Mouse (Mus musculus) MEL (cell line): ENCODE results near the gene Rhbdd2. TPM values are rescaled to one million over a fixed set of nuclear protein-coding genes. Genes with fewer than 3 reads are reported as not detected.

Source experiments
- DNase-seq: peaks from one replicate; pipeline ENCODE4 v3.0.0; 2011; ENCODE audit warnings: low read depth, low spot score
- H3K27ac ChIP-seq: 2 replicates; pipeline ENCODE4 v1.5.1; 2012; ENCODE audit warnings: low read depth, mild to moderate bottlenecking, control low read depth, low read length, moderate library complexity; ENCODE audit not compliant: control insufficient read depth
- H3K27me3 ChIP-seq, 2 experiments: fragments of 150-350 bp in 1 of 2; sonication (generic) in 1 of 2; 2 replicates each; pipeline ENCODE4 v1.6.1; 2012; ENCODE audit warnings: low read length in 2 of 2, mild to moderate bottlenecking in 2 of 2, improper control_type of control experiment in 1 of 2, moderate library complexity in 1 of 2; ENCODE audit not compliant: insufficient read depth in 2 of 2, control insufficient read depth in 1 of 2
- H3K36me3 ChIP-seq, 2 experiments: 2 replicates each; pipeline ENCODE4 v1.6.1; 2012 to 2014; ENCODE audit warnings: low read length in 2 of 2, improper control_type of control experiment in 1 of 2, inconsistent platforms in 1 of 2, mild to moderate bottlenecking in 1 of 2; ENCODE audit not compliant: insufficient read depth in 2 of 2, control insufficient read depth in 1 of 2
- H3K4me1 ChIP-seq, 2 experiments: fragments of 150-350 bp in 1 of 2; sonication (generic) in 1 of 2; 2 replicates each; pipeline ENCODE4 v1.6.1; 2012; ENCODE audit warnings: low read length in 2 of 2, improper control_type of control experiment in 1 of 2, mild to moderate bottlenecking in 1 of 2; ENCODE audit not compliant: insufficient read depth in 2 of 2, control insufficient read depth in 1 of 2
- H3K4me3 ChIP-seq, 2 experiments: fragments of 150-350 bp in 1 of 2; sonication (generic) in 1 of 2; 2 replicates each; pipeline ENCODE4 v1.5.1; 2012; ENCODE audit warnings: low read depth in 2 of 2, low read length in 2 of 2, mild to moderate bottlenecking in 2 of 2, moderate library complexity in 2 of 2, control low read depth in 1 of 2, improper control_type of control experiment in 1 of 2; ENCODE audit not compliant: control insufficient read depth in 1 of 2, insufficient read depth in 1 of 2
- H3K79me2 ChIP-seq: 2 replicates; pipeline ENCODE4 v1.6.1; 2012; ENCODE audit warnings: mild to moderate bottlenecking, low read length, moderate library complexity; ENCODE audit not compliant: control insufficient read depth, poor library complexity, insufficient read depth
- H3K9ac ChIP-seq: 2 replicates; pipeline ENCODE4 v1.6.1; 2012; ENCODE audit warnings: low read depth, mild to moderate bottlenecking, control low read depth, low read length, moderate library complexity; ENCODE audit not compliant: control insufficient read depth, poor library complexity, severe bottlenecking
- H3K9me3 ChIP-seq: fragments of 150-350 bp; sonication (generic); replicated peaks from 2 replicates; pipeline ENCODE4 v1.6.1; 2012; ENCODE audit warnings: mild to moderate bottlenecking, low read length, improper control_type of control experiment, moderate library complexity; ENCODE audit not compliant: insufficient read depth
- BHLHE40 ChIP-seq: IDR thresholded peaks from 2 replicates; pipeline ENCODE4 v1.6.1; 2012; ENCODE audit warnings: low read depth, mild to moderate bottlenecking, inconsistent platforms, low read length, improper control_type of control experiment, borderline replicate concordance
- CHD1 ChIP-seq: IDR thresholded peaks from 2 replicates; pipeline ENCODE4 v1.6.1; 2012; ENCODE audit warnings: low read depth, mild to moderate bottlenecking, inconsistent platforms, low read length, improper control_type of control experiment
- CTCF ChIP-seq, 3 experiments: IDR thresholded peaks in 2 of 3; conservative IDR thresholded peaks in 1 of 3; 2 replicates each; pipeline ENCODE4 v1.5.1; 2011 to 2012; ENCODE audit warnings: low read length in 3 of 3, low read depth in 2 of 3, mild to moderate bottlenecking in 2 of 3, improper control_type of control experiment in 1 of 3, inconsistent platforms in 1 of 3, mixed read lengths in 1 of 3, moderate library complexity in 1 of 3; ENCODE audit not compliant: control insufficient read depth in 1 of 3, insufficient read depth in 1 of 3, poor library complexity in 1 of 3, severe bottlenecking in 1 of 3
- E2F4 ChIP-seq: IDR thresholded peaks from 2 replicates; pipeline ENCODE4 v1.6.1; 2011; ENCODE audit warnings: low read depth, low read length, improper control_type of control experiment, borderline replicate concordance
- ELF1 ChIP-seq: IDR thresholded peaks from 2 replicates; pipeline ENCODE4 v1.6.1; 2014; ENCODE audit warnings: low read depth, mild to moderate bottlenecking, inconsistent platforms, low read length, improper control_type of control experiment, moderate library complexity
- EP300 ChIP-seq, 2 experiments: IDR thresholded peaks; 2 replicates each; pipeline ENCODE4 v1.6.1; 2011; ENCODE audit warnings: improper control_type of control experiment in 2 of 2, low read length in 2 of 2, low read depth in 1 of 2, mild to moderate bottlenecking in 1 of 2
- GATA1 ChIP-seq: IDR thresholded peaks from 2 replicates; pipeline ENCODE4 v1.6.1; 2011; ENCODE audit warnings: low read depth, low read length, improper control_type of control experiment
- HCFC1 ChIP-seq: IDR thresholded peaks from 2 replicates; pipeline ENCODE4 v1.6.1; 2012; ENCODE audit warnings: low read depth, mild to moderate bottlenecking, inconsistent platforms, low read length, improper control_type of control experiment, moderate library complexity
- JUND ChIP-seq: IDR thresholded peaks from 2 replicates; pipeline ENCODE4 v1.6.1; 2011; ENCODE audit warnings: low read depth, mild to moderate bottlenecking, improper control_type of control experiment, low read length
- KAT2A ChIP-seq: conservative IDR thresholded peaks from 2 replicates; pipeline ENCODE4 v1.6.1; 2012; ENCODE audit warnings: low read depth, low read length, improper control_type of control experiment, inconsistent platforms
- MAFK ChIP-seq: IDR thresholded peaks from 2 replicates; pipeline ENCODE4 v1.6.1; 2011; ENCODE audit warnings: low read depth, mild to moderate bottlenecking, low read length, improper control_type of control experiment, borderline replicate concordance
- MEF2A ChIP-seq: IDR thresholded peaks from 2 replicates; pipeline ENCODE4 v1.6.1; 2014; ENCODE audit warnings: low read depth, mild to moderate bottlenecking, inconsistent platforms, low read length, improper control_type of control experiment; ENCODE audit not compliant: poor library complexity, insufficient replicate concordance, severe bottlenecking; ENCODE audit errors: extremely low read depth
- MXI1 ChIP-seq: IDR thresholded peaks from 2 replicates; pipeline ENCODE4 v1.6.1; 2011; ENCODE audit warnings: mild to moderate bottlenecking, low read depth, low read length, improper control_type of control experiment
- MYB ChIP-seq: IDR thresholded peaks from 2 replicates; pipeline ENCODE4 v1.6.1; 2011; ENCODE audit warnings: mild to moderate bottlenecking, low read depth, low read length, improper control_type of control experiment
- MYC ChIP-seq: IDR thresholded peaks from 2 replicates; pipeline ENCODE4 v1.6.1; 2011; ENCODE audit warnings: low read depth, mild to moderate bottlenecking, low read length, improper control_type of control experiment, moderate library complexity
- NELFE ChIP-seq: IDR thresholded peaks from 2 replicates; pipeline ENCODE4 v1.6.1; 2011; ENCODE audit warnings: low read depth, low read length, improper control_type of control experiment
- NRF1 ChIP-seq: IDR thresholded peaks from 2 replicates; pipeline ENCODE4 v1.6.1; 2014; ENCODE audit warnings: low read depth, mild to moderate bottlenecking, inconsistent platforms, low read length, improper control_type of control experiment, moderate library complexity; ENCODE audit not compliant: poor library complexity, insufficient read depth, severe bottlenecking
- POLR2AphosphoS2 ChIP-seq: IDR thresholded peaks from 2 replicates; pipeline ENCODE4 v1.6.1; 2011; ENCODE audit warnings: low read length, improper control_type of control experiment
- RAD21 ChIP-seq: IDR thresholded peaks from 2 replicates; pipeline ENCODE4 v1.6.1; 2011; ENCODE audit warnings: mild to moderate bottlenecking, low read depth, low read length, improper control_type of control experiment
- RCOR1 ChIP-seq: IDR thresholded peaks from 2 replicates; pipeline ENCODE4 v1.6.1; 2012; ENCODE audit warnings: low read depth, mild to moderate bottlenecking, inconsistent platforms, low read length, improper control_type of control experiment
- SIN3A ChIP-seq: IDR thresholded peaks from 2 replicates; pipeline ENCODE4 v1.6.1; 2012; ENCODE audit warnings: low read length, improper control_type of control experiment, inconsistent platforms
- TAL1 ChIP-seq: IDR thresholded peaks from 2 replicates; pipeline ENCODE4 v1.6.1; 2012; ENCODE audit warnings: mild to moderate bottlenecking, inconsistent platforms, low read length, moderate library complexity, mixed read lengths
- TBP ChIP-seq: IDR thresholded peaks from 2 replicates; pipeline ENCODE4 v1.8.0; 2011; ENCODE audit warnings: low read depth, low read length, improper control_type of control experiment
- USF2 ChIP-seq, 2 experiments: IDR thresholded peaks; 2 replicates each; pipeline ENCODE4 v1.6.1; 2011 to 2012; ENCODE audit warnings: improper control_type of control experiment in 2 of 2, low read length in 2 of 2, borderline replicate concordance in 1 of 2, inconsistent platforms in 1 of 2, low read depth in 1 of 2, mild to moderate bottlenecking in 1 of 2; ENCODE audit not compliant: insufficient read depth in 1 of 2
- ZC3H11A ChIP-seq: IDR thresholded peaks from 2 replicates; pipeline ENCODE4 v1.6.1; 2012; ENCODE audit warnings: low read depth, mild to moderate bottlenecking, inconsistent platforms, low read length, improper control_type of control experiment
- ZMIZ1 ChIP-seq: IDR thresholded peaks from 2 replicates; pipeline ENCODE4 v1.6.1; 2012; ENCODE audit warnings: low read depth, mild to moderate bottlenecking, inconsistent platforms, low read length, improper control_type of control experiment, moderate library complexity
- polyA plus RNA-seq, 2 experiments: library from polyadenylated mRNA; stranded (reverse) in 1 of 2; unstranded in 1 of 2; fragments of >175 nt in 1 of 2; fragments of >200 nt in 1 of 2; gene quantifications; 2 replicates each; pipeline versions ENCODE4 v1.2.1 to v1.2.4; 2012; ENCODE audit warnings: low replicate concordance in 2 of 2, low read depth in 1 of 2; ENCODE audit not compliant: insufficient read length in 2 of 2, insufficient read depth in 1 of 2, missing spikeins in 1 of 2
- total RNA-seq: library from RNA; depleted of rRNA; stranded (reverse); fragments of 300-350 nt; gene quantifications from 2 replicates; pipeline ENCODE4 v1.2.3, GENCODE M21; 2012

Gene Rhbdd2
- total and polyA plus RNA-seq, 3 experiments, result 4.9 to 29.1 TPM; not detected in 1

- no peaks in the 10 kb centered on the region for H3K79me2 ChIP-seq
- H3K36me3 ChIP-seq, result peaks cover 0 to 1% of the 10 kb centered on the region in 2 experiments; a peak in 1 of 4 replicates
- H3K9me3 ChIP-seq, result no peaks in the 10 kb centered on the region
- no peak overlapping the region for H3K27ac ChIP-seq
- no peak overlapping the region for H3K4me3 ChIP-seq
- no peak for TF ChIP-seq MAFK
- no peak for TF ChIP-seq RCOR1
- no peak for TF ChIP-seq E2F4
- no peak for TF ChIP-seq CTCF (IDR thresholded peaks at IDR 0.05 in 2 of 3, conservative IDR thresholded peaks at IDR 0.05 in 1 of 3; ENCODE audit: control insufficient read depth in 1 of 3, insufficient read depth in 1 of 3, low read depth in 2 of 3, low read length in 3 of 3, poor library complexity in 1 of 3, severe bottlenecking in 1 of 3)
- no peak for TF ChIP-seq MYB
- TF ChIP-seq ZMIZ1, result no peak
- no peak for TF ChIP-seq NRF1
- TF ChIP-seq NELFE, result no peak
- no peak for TF ChIP-seq ZC3H11A
- no peak for TF ChIP-seq TBP
- no peak for TF ChIP-seq SIN3A
- no peak for TF ChIP-seq KAT2A
- TF ChIP-seq MXI1, result no peak
- no peak for TF ChIP-seq TAL1
- TF ChIP-seq EP300 (IDR thresholded peaks at IDR 0.05; ENCODE audit: low read depth in 1 of 2, low read length in 2 of 2), result no peak
- TF ChIP-seq POLR2AphosphoS2, result no peak
- no peak for TF ChIP-seq RAD21
- no peak for TF ChIP-seq MYC
- DNase-seq, result no peak
- H3K4me1 ChIP-seq, result peaks cover 0 to 13% of the 10 kb centered on the region in 2 experiments; a peak in 1 of 4 replicates
- H3K9ac ChIP-seq, result no peak overlapping the region
- H3K27me3 ChIP-seq, result no peaks in the 10 kb centered on the region
Observed at GRCm38 (mm10) chr5:135680967-135681545, 48.6 kb downstream of the Rhbdd2 start.

- H3K27ac ChIP-seq, result no peak overlapping the region
- no peak for DNase-seq
- H3K4me3 ChIP-seq, result no peak overlapping the region
- TF ChIP-seq CTCF (IDR thresholded peaks at IDR 0.05 in 2 of 3, conservative IDR thresholded peaks at IDR 0.05 in 1 of 3; ENCODE audit: control insufficient read depth in 1 of 3, insufficient read depth in 1 of 3, low read depth in 2 of 3, low read length in 3 of 3, poor library complexity in 1 of 3, severe bottlenecking in 1 of 3) (no peak), MAFK (no peak), ZMIZ1 (no peak), ZC3H11A (no peak), JUND (no peak), ELF1 (no peak), GATA1 (no peak), RAD21 (no peak), EP300 (IDR thresholded peaks at IDR 0.05; ENCODE audit: low read depth in 1 of 2, low read length in 2 of 2) (no peak), MEF2A (no peak), HCFC1 (no peak), BHLHE40 (no peak), NRF1 (no peak), POLR2AphosphoS2 (no peak), NELFE (no peak), MYB (no peak), TAL1 (no peak), E2F4 (no peak), CHD1 (no peak), USF2 (IDR thresholded peaks at IDR 0.05; ENCODE audit: borderline replicate concordance in 1 of 2, insufficient read depth in 1 of 2, low read depth in 1 of 2, low read length in 2 of 2) (no peak)
- no peaks in the 10 kb centered on the region for H3K9me3 ChIP-seq
- no peak overlapping the region for H3K9ac ChIP-seq
- no peaks in the 10 kb centered on the region for H3K79me2 ChIP-seq
- H3K27me3 ChIP-seq, result no peaks in the 10 kb centered on the region
- peaks cover 0 to 2% of the 10 kb centered on the region in 2 experiments; a peak in 1 of 4 replicates for H3K36me3 ChIP-seq
- peaks cover 0 to 9% of the 10 kb centered on the region in 2 experiments; a peak in 1 of 4 replicates for H3K4me1 ChIP-seq
Observed at GRCm38 (mm10) chr5:135682009-135682408, 49.6 kb downstream of the Rhbdd2 start.
